Mouse (Mus musculus) monocyte, adult 2 months (primary cell): Measurements from ENCODE around the gene Fgf18.
A peak's percentile ranks its signal among the peaks of the same experiment; 100 is the strongest.

Experiments
- DNase-seq, 2 experiments: peaks; one replicate each; pipeline ENCODE4 v3.0.0; 2022; ENCODE audit warnings: low spot score in 2 of 2, low read depth in 1 of 2

The Fgf18 gene

GRCm38 (mm10) chr11:33147171-33147571, at the start of gene Fgf18:
Gene Fgf18 (minus strand): TSS chr11:33147400.
- no peak for DNase-seq

DNA sequence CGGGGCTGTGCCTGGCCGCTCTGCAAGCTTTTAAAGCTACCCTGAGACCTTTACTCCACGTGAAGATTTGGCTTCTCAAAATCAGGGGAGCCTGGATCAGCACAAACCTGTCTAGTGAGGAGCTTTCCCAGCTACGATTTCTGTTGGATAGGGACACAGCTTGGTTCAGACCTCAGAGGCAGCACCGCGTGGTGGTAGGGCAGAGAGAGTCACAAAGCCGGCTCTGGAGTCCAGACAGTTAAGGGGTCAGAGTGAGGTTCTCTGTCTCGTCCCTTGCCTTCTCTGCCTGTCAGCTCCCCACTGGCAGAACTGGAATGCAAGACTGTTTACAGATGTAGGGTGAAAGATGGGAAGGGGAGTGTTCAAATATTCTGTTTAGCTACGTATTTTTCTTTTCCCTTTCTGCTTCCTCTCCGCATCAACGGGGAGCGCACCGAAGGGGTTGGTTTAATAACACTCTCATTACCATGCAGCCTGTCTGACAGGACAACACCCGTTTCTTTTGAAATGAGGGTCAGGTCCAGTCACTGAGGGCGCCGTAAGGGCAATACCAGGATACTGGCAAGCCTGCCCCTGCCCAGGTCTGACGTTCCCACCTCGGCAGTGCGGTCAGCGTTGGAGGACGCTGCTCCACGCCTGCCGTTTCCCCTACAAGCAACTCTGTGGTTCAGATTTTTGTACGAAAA, 49.4 kb upstream of the Fgf18 start:
- DNase-seq = no peak

- no peak for DNase-seq
Measured at GRCm38 (mm10) chr11:33195531-33196446, 48.6 kb upstream of the Fgf18 start.

GRCm38 (mm10) chr11:33195061-33195460, 47.9 kb upstream of the Fgf18 start:
- DNase-seq = no peak

DNA sequence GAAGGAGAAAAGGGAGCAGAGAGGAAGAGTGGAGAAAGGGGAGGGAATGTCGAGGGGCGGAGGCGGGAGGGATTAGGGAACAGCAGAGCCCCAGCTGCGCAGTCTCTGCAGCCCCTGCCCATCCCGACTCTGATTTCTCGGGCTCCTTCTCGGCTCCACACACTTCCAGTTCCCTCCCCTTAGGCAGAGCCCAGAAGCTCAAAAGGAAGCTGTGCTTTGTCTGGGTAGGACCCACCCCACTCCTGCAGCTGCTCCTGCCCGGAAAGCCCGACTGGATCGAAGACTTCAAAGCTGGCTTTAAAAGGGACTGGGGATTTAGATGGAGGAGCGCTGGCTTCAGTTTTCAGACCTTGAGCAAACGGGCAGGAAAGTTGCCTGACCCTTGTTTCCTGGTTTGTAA, 46.5 kb upstream of the Fgf18 start:
- no peak for DNase-seq

DNA sequence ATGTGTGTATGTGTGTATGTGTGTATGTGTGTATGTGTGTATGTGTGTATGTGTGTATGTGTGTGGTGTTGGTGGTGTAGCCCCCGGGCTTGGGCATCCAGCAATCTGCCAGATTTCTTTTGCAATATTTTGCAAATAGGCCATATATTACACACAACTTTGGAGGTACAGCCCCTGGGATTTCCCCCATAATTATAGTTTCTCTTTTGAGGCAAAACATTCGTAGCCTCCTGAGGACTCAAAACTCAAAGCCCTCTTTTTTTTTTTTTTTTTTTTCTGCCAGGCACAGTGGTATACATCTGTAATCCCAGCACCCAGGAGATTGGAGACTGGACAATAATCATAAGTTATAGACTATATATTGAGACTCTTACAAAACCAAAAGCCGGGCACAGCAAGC, 34.6 kb upstream of the Fgf18 start:
- no peak for DNase-seq

- no peak for DNase-seq
Measured at GRCm38 (mm10) chr11:33180701-33181116, 33.5 kb upstream of the Fgf18 start.

GRCm38 (mm10) chr11:33179802-33180201, 32.6 kb upstream of the Fgf18 start:
- DNase-seq = no peak

GRCm38 (mm10) chr11:33176525-33177245, 29.5 kb upstream of the Fgf18 start:
- no peak for DNase-seq

DNA sequence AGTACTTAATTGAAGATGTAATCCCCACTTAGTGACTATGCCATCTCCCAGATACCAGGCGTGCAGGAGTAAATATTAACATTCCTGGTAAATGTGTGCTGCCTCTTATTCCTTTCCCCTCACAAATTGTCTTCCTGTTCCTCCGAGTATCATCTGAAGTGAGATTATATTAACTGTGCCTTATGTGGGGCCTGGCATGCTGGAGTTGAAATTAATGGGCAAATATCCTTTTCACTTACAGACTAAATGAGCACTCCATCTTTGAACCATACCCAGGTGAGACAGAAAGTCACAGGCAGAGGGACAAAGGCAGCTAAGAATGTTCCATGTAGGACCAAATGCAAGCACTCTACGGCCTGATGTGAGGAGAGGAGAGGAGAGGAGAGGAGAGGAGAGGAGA, 28.6 kb upstream of the Fgf18 start:
- DNase-seq = no peak

GRCm38 (mm10) chr11:33170489-33170888, 23.3 kb upstream of the Fgf18 start:
- DNase-seq = peak in 1 of 2 experiments; percentile 26

- DNase-seq = peak; percentile 94 to 97
Measured at GRCm38 (mm10) chr11:33162998-33163506, 15.9 kb upstream of the Fgf18 start, which contains the start of gene Npm1. Gene Npm1 (minus strand): TSS chr11:33163206.

GRCm38 (mm10) chr11:33162211-33162997, 15.2 kb upstream of the Fgf18 start:
- peak in 1 of 2 experiments; percentile 49 for DNase-seq

GRCm38 (mm10) chr11:33159741-33160140, 12.5 kb upstream of the Fgf18 start:
- no peak for DNase-seq

DNA sequence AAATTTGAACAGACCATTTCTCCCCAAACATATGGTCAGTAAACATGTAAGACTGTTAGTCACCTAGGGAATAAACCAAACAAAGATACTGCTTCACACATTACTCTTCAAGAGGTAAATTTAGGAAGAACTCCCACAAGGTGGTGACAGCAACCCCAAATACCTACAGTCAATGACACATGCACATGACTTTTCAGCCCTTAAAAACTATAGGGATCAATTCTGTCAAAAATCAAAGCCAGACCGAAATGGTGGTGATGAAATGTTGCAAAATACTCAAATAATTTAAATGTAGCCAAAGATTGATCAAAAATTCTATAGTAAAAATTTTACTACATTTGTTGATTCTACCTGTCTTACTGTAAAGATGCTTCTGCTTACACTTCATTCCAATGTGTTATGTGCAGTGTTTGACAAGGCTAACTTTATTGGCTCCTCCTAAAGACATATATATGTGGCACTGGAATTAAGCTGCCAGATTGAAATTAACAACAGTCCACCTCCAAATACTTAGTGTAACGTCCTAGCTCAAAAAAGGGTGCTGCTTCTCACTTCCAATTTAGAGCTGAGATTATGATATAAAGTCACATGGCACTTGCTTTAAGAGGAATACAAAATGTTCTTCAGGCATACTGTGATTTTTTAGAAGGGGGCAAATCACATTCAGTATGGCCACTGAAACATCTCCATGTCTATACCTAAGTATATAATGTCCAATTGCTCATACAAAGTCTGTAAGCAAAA, 10.4 kb upstream of the Fgf18 start:
- DNase-seq = no peak

DNA sequence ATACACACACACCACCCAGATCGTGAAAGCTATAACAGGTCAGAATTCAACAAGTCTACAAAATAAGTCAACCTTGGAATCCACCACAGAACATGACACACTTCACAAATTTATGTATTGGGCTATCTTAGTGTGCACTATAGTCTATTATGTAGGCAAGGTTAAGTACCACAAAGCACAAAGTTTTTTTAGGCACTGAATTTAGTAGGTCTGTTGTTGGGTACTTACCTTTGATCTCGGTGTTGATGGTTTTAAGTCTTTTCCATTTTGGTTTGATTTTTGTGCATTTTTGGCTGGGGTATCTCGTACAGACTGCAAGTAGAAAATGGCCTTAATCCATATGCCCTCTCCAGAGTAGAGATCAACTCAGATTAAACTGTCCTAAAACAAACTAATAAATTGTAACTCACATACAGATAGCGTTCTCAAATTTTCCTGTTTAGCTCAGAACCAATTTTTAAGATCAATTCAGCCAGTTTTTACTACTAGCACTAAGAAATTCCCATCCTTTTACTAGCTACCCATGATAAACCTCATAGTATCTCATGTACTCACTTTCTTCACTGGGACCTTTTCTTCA, 9.3 kb upstream of the Fgf18 start:
- no peak for DNase-seq

DNA sequence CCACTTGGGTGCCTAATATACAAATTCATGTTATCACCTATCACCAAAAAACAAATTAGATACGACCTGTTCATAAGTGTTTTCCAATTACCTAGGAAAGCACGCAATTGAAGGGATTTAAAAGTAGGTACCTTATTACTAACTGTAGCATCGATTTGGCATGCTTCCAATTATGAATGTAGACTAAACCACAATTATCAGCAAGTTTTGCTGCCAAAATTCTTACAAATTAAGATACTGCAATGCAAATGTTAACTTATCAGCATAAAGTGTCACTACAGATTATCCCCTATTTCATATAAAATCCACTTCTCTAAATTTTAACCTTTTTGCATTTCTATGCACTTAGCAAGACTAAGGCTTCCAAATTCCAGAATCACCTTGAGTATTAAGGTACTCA, 7.3 kb upstream of the Fgf18 start:
- DNase-seq = no peak

- DNase-seq = no peak
Measured at GRCm38 (mm10) chr11:33152997-33153396, 5.8 kb upstream of the Fgf18 start.

GRCm38 (mm10) chr11:33151780-33152145, 4.6 kb upstream of the Fgf18 start:
- no peak for DNase-seq
